Mouse (Mus musculus) limb, embryonic 14.5 days (tissue): ENCODE measurements around the gene Ddx52. TPM values are rescaled to one million over a fixed set of nuclear protein-coding genes. Genes with fewer than 3 reads are reported as not detected.

Experiments used
- ATAC-seq: fragments of 200-750 bp; cut with Nextera tagmentation; 2 replicates; pipeline ENCODE4 v1.8.0; 2017; ENCODE audit warnings: low read depth, moderate number of reproducible peaks, moderate TSS enrichment; ENCODE audit not compliant: low FRiP score
- DNase-seq: peaks from one replicate; pipeline ENCODE4 v3.0.0-alpha.2; 2015; ENCODE audit warnings: low spot score
- H3K27ac ChIP-seq: fragments of 300-500 bp; sonication (generic); replicated peaks from 2 replicates; pipeline ENCODE4 v1.5.1; 2014; ENCODE audit warnings: low read depth, mild to moderate bottlenecking, low read length, moderate library complexity, mixed read lengths
- H3K27me3 ChIP-seq: fragments of 300-500 bp; sonication (generic); 2 replicates; pipeline ENCODE4 v1.6.1; 2014; ENCODE audit warnings: low read length, mixed read lengths; ENCODE audit not compliant: control insufficient read depth, insufficient read depth
- H3K36me3 ChIP-seq: fragments of 300-500 bp; sonication (generic); 2 replicates; pipeline ENCODE4 v1.6.1; 2014; ENCODE audit warnings: mild to moderate bottlenecking, low read length, moderate library complexity, mixed read lengths; ENCODE audit not compliant: control insufficient read depth, insufficient read depth
- H3K4me1 ChIP-seq: fragments of 300-500 bp; sonication (generic); 2 replicates; pipeline ENCODE4 v1.6.1; 2014; ENCODE audit warnings: antibody characterized with exemption, low read length, mixed read lengths; ENCODE audit not compliant: control insufficient read depth, insufficient read depth
- H3K4me2 ChIP-seq: fragments of 300-500 bp; sonication (generic); replicated peaks from 2 replicates; pipeline ENCODE4 v1.6.1; 2014; ENCODE audit warnings: low read depth, mild to moderate bottlenecking, low read length, moderate library complexity; ENCODE audit not compliant: severe bottlenecking
- H3K4me3 ChIP-seq: fragments of 300-500 bp; sonication (generic); replicated peaks from 2 replicates; pipeline ENCODE4 v1.5.1; 2014; ENCODE audit warnings: low read length
- H3K9ac ChIP-seq: fragments of 300-500 bp; sonication (generic); 2 replicates; pipeline ENCODE4 v1.6.1; 2014; ENCODE audit warnings: mild to moderate bottlenecking, low read depth, low read length, moderate library complexity; ENCODE audit not compliant: severe bottlenecking
- H3K9me3 ChIP-seq: fragments of 300-500 bp; sonication (generic); 2 replicates; pipeline ENCODE4 v1.6.1; 2016; ENCODE audit warnings: low read length; ENCODE audit not compliant: control insufficient read depth
- POLR2A ChIP-seq: fragments of 200-500 bp; IDR thresholded peaks from 2 replicates; pipeline ENCODE4 v1.8.0; 2012; ENCODE audit warnings: inconsistent platforms, mild to moderate bottlenecking, moderate library complexity, borderline replicate concordance; ENCODE audit not compliant: insufficient read depth, insufficient read length; ENCODE audit errors: extremely low read depth
- WGBS: fragments of 180-500 bp; shearing (Covaris S2); extraction: QIAGEN DNeasy Blood & Tissue Kit; methylation state at CpG from one replicate; pipeline ENCODE4 v1.1.7; 2014; 5-methylcytosine and 5-hydroxymethylcytosine counted together
- polyA plus RNA-seq, 2 experiments: library from polyadenylated mRNA; depleted of rRNA in 1 of 2; stranded (reverse) in 1 of 2; unstranded in 1 of 2; fragments of >200 nt; fragmentation: Nextera tagmentation in 1 of 2; extraction: Ambion mirVana in 1 of 2; gene quantifications; 2 replicates each; pipeline versions ENCODE4 v1.2.1 to v1.2.3; 2012 to 2014

The Ddx52 gene
- polyA plus RNA-seq, 2 experiments: 22.8 to 34.2 TPM

DNA sequence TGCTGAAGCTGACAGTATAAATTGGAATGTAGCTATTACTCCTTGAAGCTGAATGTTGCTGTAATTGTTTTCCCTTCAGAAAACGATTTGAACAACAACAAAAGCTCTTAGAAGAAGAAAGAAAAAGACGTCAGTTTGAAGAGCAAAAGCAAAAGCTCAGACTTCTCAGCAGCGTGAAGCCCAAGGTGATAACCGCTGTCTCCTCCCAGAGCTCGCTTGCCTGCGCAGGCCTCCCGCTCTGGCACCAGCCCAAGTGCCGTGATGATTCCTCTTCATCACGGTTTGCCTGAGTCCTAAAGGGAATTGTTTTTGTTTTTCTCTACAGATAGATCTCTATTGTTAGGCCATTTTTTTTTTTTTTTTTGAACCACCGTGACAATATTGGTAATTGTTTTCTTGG is 39.5 kb downstream of the Ddx52 start:
- no peaks in the 10 kb centered on the region for H3K9me3 ChIP-seq
- H3K9ac ChIP-seq: no peak overlapping the region
- H3K27me3 ChIP-seq: no peaks in the 10 kb centered on the region
- H3K36me3 ChIP-seq: peaks cover 66% of the 10 kb centered on the region
- H3K4me2 ChIP-seq: no peak overlapping the region
- H3K4me1 ChIP-seq: no peaks in the 10 kb centered on the region
- H3K4me3 ChIP-seq: no peak overlapping the region
- TF ChIP-seq POLR2A: no peak
- no peak for DNase-seq
- ATAC-seq: no peak
- H3K27ac ChIP-seq: no peak overlapping the region
- WGBS: 81% methylated on average over 10 of the region's 10 CpGs

GRCm38 (mm10) chr11:83991701-83992100 is 49.8 kb downstream of the Ddx52 start:
- H3K9me3 ChIP-seq: no peaks in the 10 kb centered on the region
- H3K9ac ChIP-seq: no peak overlapping the region
- TF ChIP-seq POLR2A: no peak
- no peaks in the 10 kb centered on the region for H3K27me3 ChIP-seq
- H3K4me1 ChIP-seq: no peaks in the 10 kb centered on the region
- no peak overlapping the region for H3K4me2 ChIP-seq
- no peak overlapping the region for H3K27ac ChIP-seq
- peaks cover 47% of the 10 kb centered on the region for H3K36me3 ChIP-seq
- DNase-seq (no peak), ATAC-seq (no peak)
- H3K4me3 ChIP-seq: no peak overlapping the region
- WGBS: 75% methylated on average over 4 of the region's 4 CpGs

DNA sequence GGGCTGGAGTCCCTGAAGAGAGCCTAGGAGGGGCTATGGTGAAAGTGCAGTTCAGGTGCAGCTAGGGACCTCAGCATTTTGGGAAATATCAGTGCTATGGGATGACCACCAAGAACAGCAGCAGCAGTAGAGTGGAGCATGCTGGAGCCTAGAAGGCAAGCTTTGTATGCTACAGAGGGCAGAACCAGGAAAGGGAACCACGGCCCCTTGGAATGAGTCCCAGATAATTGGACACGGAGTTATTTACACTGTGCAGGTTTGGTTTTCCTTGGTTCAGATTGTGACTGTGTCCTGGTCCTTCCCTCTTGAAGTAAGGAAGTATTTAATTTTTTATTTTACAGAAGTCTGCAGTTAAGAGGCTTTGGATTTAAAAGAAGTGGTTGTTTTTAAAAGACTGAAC is 51.6 kb downstream of the Ddx52 start:
- no peak overlapping the region for H3K4me3 ChIP-seq
- H3K27ac ChIP-seq: no peak overlapping the region
- ATAC-seq (no peak), DNase-seq (no peak)
- peaks cover 49% of the 10 kb centered on the region for H3K36me3 ChIP-seq
- no peaks in the 10 kb centered on the region for H3K27me3 ChIP-seq
- TF ChIP-seq POLR2A: no peak
- no peaks in the 10 kb centered on the region for H3K4me1 ChIP-seq
- WGBS: 56% methylated on average over 2 of the region's 2 CpGs
- no peak overlapping the region for H3K9ac ChIP-seq
- H3K4me2 ChIP-seq: no peak overlapping the region
- no peaks in the 10 kb centered on the region for H3K9me3 ChIP-seq

DNA sequence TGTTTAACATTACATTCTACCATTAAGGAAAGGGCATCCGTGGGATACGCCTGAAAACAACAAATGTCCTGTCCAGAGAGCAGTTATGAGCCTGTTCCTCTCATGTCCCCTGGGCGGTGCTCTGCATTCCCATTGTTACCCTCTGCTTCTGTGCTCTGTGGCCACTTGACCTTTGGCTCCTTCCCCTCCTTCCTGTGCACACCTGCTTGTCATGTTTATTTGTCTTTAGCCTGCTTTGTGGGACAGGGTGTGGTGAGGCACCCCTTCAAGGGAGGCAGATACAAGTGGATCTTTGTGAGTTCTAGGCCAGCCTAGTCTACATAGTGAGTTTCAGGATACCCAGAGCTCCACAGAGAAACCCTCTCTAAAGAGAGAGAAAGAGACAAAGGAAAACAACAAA is 52.6 kb downstream of the Ddx52 start:
- Histone ChIP-seq H3K27ac (no peak overlapping the region), H3K9ac (no peak overlapping the region), H3K9me3 (no peaks in the 10 kb centered on the region), H3K4me1 (no peaks in the 10 kb centered on the region), H3K36me3 (peaks cover 46% of the 10 kb centered on the region), H3K4me3 (no peak overlapping the region), H3K4me2 (no peak overlapping the region), H3K27me3 (no peaks in the 10 kb centered on the region)
- no peak for TF ChIP-seq POLR2A
- 92% methylated on average over 3 of the region's 3 CpGs for WGBS
- DNase-seq: no peak
- no peak for ATAC-seq

DNA sequence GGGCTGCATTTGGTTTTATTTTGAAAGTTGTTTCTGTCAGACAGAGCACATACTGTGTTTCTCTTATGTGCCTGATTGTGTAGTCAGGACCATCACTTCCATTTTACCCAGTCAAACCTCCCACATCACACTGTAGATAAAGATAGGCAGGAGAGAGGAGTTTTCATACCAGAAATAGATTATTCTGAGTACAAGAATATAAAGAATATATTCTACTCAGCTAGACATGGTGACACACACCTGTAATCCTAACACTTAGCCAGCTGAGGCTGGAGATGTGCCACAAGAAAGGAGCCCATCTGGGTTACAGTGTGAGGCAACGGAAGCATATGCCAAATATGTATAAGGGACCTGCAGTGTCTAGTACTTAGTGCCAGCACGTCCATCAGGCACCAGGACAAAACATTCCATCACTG is 53.7 kb downstream of the Ddx52 start:
- Histone ChIP-seq H3K9me3 (no peaks in the 10 kb centered on the region), H3K4me3 (no peak overlapping the region), H3K36me3 (peaks cover 39% of the 10 kb centered on the region), H3K4me2 (no peak overlapping the region), H3K4me1 (no peaks in the 10 kb centered on the region), H3K27me3 (no peaks in the 10 kb centered on the region), H3K27ac (no peak overlapping the region), H3K9ac (no peak overlapping the region)
- no peak for DNase-seq
- ATAC-seq: no peak
- no peak for TF ChIP-seq POLR2A
- 74% methylated on average over 2 of the region's 2 CpGs for WGBS

- no peak overlapping the region for H3K27ac ChIP-seq
- no peak overlapping the region for H3K9ac ChIP-seq
- DNase-seq (no peak), ATAC-seq (no peak)
- H3K27me3 ChIP-seq: no peaks in the 10 kb centered on the region
- H3K9me3 ChIP-seq: no peaks in the 10 kb centered on the region
- WGBS: 87% methylated on average over 5 of the region's 5 CpGs
- no peak overlapping the region for H3K4me3 ChIP-seq
- no peaks in the 10 kb centered on the region for H3K4me1 ChIP-seq
- H3K36me3 ChIP-seq: peaks cover 31% of the 10 kb centered on the region
- no peak overlapping the region for H3K4me2 ChIP-seq
- TF ChIP-seq POLR2A: no peak
Observed at GRCm38 (mm10) chr11:83997171-83997868, 55.5 kb downstream of the Ddx52 start.
